Mouse (Mus musculus): ENCODE results near the gene Mgarp. TPM values are rescaled to one million over a fixed set of nuclear protein-coding genes. Genes with fewer than 3 reads are reported as not detected.
"Not testable (repeated sequence)": the region's sequence is repeated elsewhere in the genome, so short reads cannot be mapped to it uniquely, and the experiment has no call there.

Gene Mgarp
- polyA plus RNA-seq, 1 experiment from 2014 or later, result 4.5 TPM

GRCm38 (mm10) chr3:51413276-51413675, 16.7 kb upstream of the Mgarp start:
- no peak overlapping the region for H3K4me2 ChIP-seq (replicated peaks)
- no peaks in the 10 kb centered on the region for H3K9me3 ChIP-seq
- H3K27ac ChIP-seq, result no peak overlapping the region
- 84% methylated on average over 1 of the region's 1 CpGs for WGBS
- peaks cover 24% of the 10 kb centered on the region for H3K4me1 ChIP-seq
- H3K36me3 ChIP-seq, result no peaks in the 10 kb centered on the region
- H3K9ac ChIP-seq, result no peak overlapping the region
- H3K4me3 ChIP-seq, result no peak overlapping the region
- no peak for ATAC-seq (ENCODE audit: low FRiP score, low read depth)
- H3K27me3 ChIP-seq, result no peaks in the 10 kb centered on the region

- no peak for ATAC-seq (ENCODE audit: low FRiP score, low read depth)
These were observed 15.9 kb upstream of the Mgarp start for GRCm38 (mm10) chr3:51412457-51412856.

GRCm38 (mm10) chr3:51408561-51409183, 12.1 kb upstream of the Mgarp start, which contains the start of gene Ndufc1:
TSS of gene Ndufc1 (minus strand) at chr3:51408988.
- Histone ChIP-seq H3K4me1 (peaks cover 10% of the 10 kb centered on the region), H3K27me3 (no peaks in the 10 kb centered on the region), H3K36me3 (peaks cover 29% of the 10 kb centered on the region), H3K27ac (peak within 1 kb of the TSS; percentile 95), H3K9me3 (no peaks in the 10 kb centered on the region), H3K4me2 (replicated peaks) (peak within 1 kb of the TSS; percentile 78), H3K4me3 (peak within 1 kb of the TSS; percentile 83), H3K9ac (peak within 1 kb of the TSS; percentile 90)
- peak; percentile 91 for ATAC-seq (ENCODE audit: low FRiP score, low read depth)
- WGBS, result under 1% methylated on average over 40 of the region's 40 CpGs

More at GRCm38 (mm10) chr3:51412457-51412856, 15.9 kb upstream of the Mgarp start:
- Histone ChIP-seq H3K27me3 (no peaks in the 10 kb centered on the region), H3K27ac (no peak overlapping the region), H3K9me3 (no peaks in the 10 kb centered on the region), H3K4me3 (no peak overlapping the region), H3K36me3 (no peaks in the 10 kb centered on the region), H3K4me1 (peaks cover 24% of the 10 kb centered on the region), H3K4me2 (replicated peaks) (no peak overlapping the region), H3K9ac (no peak overlapping the region)
- 92% methylated on average over 7 of the region's 7 CpGs for WGBS

GRCm38 (mm10) chr3:51407870-51408560, 11.5 kb upstream of the Mgarp start:
- Histone ChIP-seq H3K4me2 (replicated peaks) (peak overlapping the region; percentile 78), H3K4me3 (peak overlapping the region; percentile 83), H3K9ac (peak overlapping the region; percentile 90), H3K4me1 (peaks cover 10% of the 10 kb centered on the region), H3K36me3 (peaks cover 35% of the 10 kb centered on the region), H3K27me3 (no peaks in the 10 kb centered on the region), H3K9me3 (no peaks in the 10 kb centered on the region), H3K27ac (peak overlapping the region; percentile 95)
- no peak for ATAC-seq (ENCODE audit: low FRiP score, low read depth)
- 18% methylated on average over 20 of the region's 20 CpGs for WGBS

GRCm38 (mm10) chr3:51402628-51403027, 6.1 kb upstream of the Mgarp start:
- H3K9me3 ChIP-seq, result no peaks in the 10 kb centered on the region

GRCm38 (mm10) chr3:51402054-51402453, 5.5 kb upstream of the Mgarp start:
- not testable (repeated sequence) for H3K27ac ChIP-seq; H3K4me1 ChIP-seq; H3K4me2 ChIP-seq (replicated peaks); H3K4me3 ChIP-seq; ATAC-seq (ENCODE audit: low FRiP score, low read depth); H3K9ac ChIP-seq; H3K9me3 ChIP-seq
- 73% methylated on average over 4 of the region's 4 CpGs for WGBS
- Histone ChIP-seq H3K36me3 (peaks cover 40% of the 10 kb centered on the region), H3K27me3 (peaks cover 18% of the 10 kb centered on the region)

More at GRCm38 (mm10) chr3:51402628-51403027, 6.1 kb upstream of the Mgarp start:
- Histone ChIP-seq H3K9ac (no peak overlapping the region), H3K27ac (no peak overlapping the region), H3K27me3 (peaks cover 13% of the 10 kb centered on the region), H3K4me1 (peaks cover 2% of the 10 kb centered on the region), H3K4me3 (no peak overlapping the region), H3K4me2 (replicated peaks) (no peak overlapping the region), H3K36me3 (peaks cover 40% of the 10 kb centered on the region)
- no peak for ATAC-seq (ENCODE audit: low FRiP score, low read depth)
- 96% methylated on average over 12 of the region's 12 CpGs for WGBS

- no peak overlapping the region for H3K4me2 ChIP-seq (replicated peaks)
- H3K36me3 ChIP-seq, result peaks cover 28% of the 10 kb centered on the region
- H3K9me3 ChIP-seq, result no peaks in the 10 kb centered on the region
- H3K9ac ChIP-seq, result no peak overlapping the region
- H3K27ac ChIP-seq, result no peak overlapping the region
- peaks cover 3% of the 10 kb centered on the region; the same call in 1 of the 2 replicates for H3K4me1 ChIP-seq
- no peak for ATAC-seq (ENCODE audit: low FRiP score, low read depth)
- no peak overlapping the region for H3K4me3 ChIP-seq
- peaks cover 32% of the 10 kb centered on the region for H3K27me3 ChIP-seq
- 83% methylated on average over 10 of the region's 10 CpGs for WGBS
These were observed 4.1 kb upstream of the Mgarp start for GRCm38 (mm10) chr3:51400682-51401081.

GRCm38 (mm10) chr3:51399531-51399930, 3.0 kb upstream of the Mgarp start:
- H3K4me2 ChIP-seq (replicated peaks), result no peak overlapping the region
- H3K27me3 ChIP-seq, result peaks cover 37% of the 10 kb centered on the region
- H3K4me3 ChIP-seq, result no peak overlapping the region
- 62% methylated on average over 4 of the region's 4 CpGs for WGBS
- H3K27ac ChIP-seq, result no peak overlapping the region
- H3K9me3 ChIP-seq, result no peaks in the 10 kb centered on the region
- H3K36me3 ChIP-seq, result peaks cover 20% of the 10 kb centered on the region
- ATAC-seq (ENCODE audit: low FRiP score, low read depth), result no peak
- H3K9ac ChIP-seq, result no peak overlapping the region
- peaks cover 3% of the 10 kb centered on the region; the same call in 1 of the 2 replicates for H3K4me1 ChIP-seq

- no peak overlapping the region for H3K4me2 ChIP-seq (replicated peaks)
- WGBS, result 16% methylated on average over 3 of the region's 3 CpGs
- H3K4me3 ChIP-seq, result no peak overlapping the region
- H3K4me1 ChIP-seq, result peaks cover 3% of the 10 kb centered on the region; the same call in 1 of the 2 replicates
- H3K27ac ChIP-seq, result no peak overlapping the region
- H3K9ac ChIP-seq, result no peak overlapping the region
- H3K9me3 ChIP-seq, result no peaks in the 10 kb centered on the region
- peaks cover 12% of the 10 kb centered on the region for H3K36me3 ChIP-seq
- peaks cover 37% of the 10 kb centered on the region for H3K27me3 ChIP-seq
- no peak for ATAC-seq (ENCODE audit: low FRiP score, low read depth)
These were observed 2.1 kb upstream of the Mgarp start for GRCm38 (mm10) chr3:51398667-51399066.

- peaks cover 3% of the 10 kb centered on the region; the same call in 1 of the 2 replicates for H3K4me1 ChIP-seq
- H3K27ac ChIP-seq, result no peak overlapping the region
- 57% methylated on average over 15 of the region's 15 CpGs for WGBS
- peaks cover 3% of the 10 kb centered on the region; the same call in 1 of the 2 replicates for H3K36me3 ChIP-seq
- H3K4me3 ChIP-seq, result no peak overlapping the region
- no peak overlapping the region for H3K4me2 ChIP-seq (replicated peaks)
- no peak for ATAC-seq (ENCODE audit: low FRiP score, low read depth)
- H3K9ac ChIP-seq, result no peak overlapping the region
- peaks cover 37% of the 10 kb centered on the region for H3K27me3 ChIP-seq
- H3K9me3 ChIP-seq, result no peaks in the 10 kb centered on the region
These were observed 1.3 kb upstream of the Mgarp start for GRCm38 (mm10) chr3:51397700-51398299.

GRCm38 (mm10) chr3:51395461-51396145, 935 bp downstream of the Mgarp start:
- peaks cover 37% of the 10 kb centered on the region for H3K27me3 ChIP-seq
- no peak overlapping the region for H3K9ac ChIP-seq
- H3K36me3 ChIP-seq, result no peaks in the 10 kb centered on the region
- no peak for ATAC-seq (ENCODE audit: low FRiP score, low read depth)
- H3K27ac ChIP-seq, result no peak overlapping the region
- H3K4me3 ChIP-seq, result peak overlapping the region; percentile 54; the same call in 1 of the 2 replicates
- 23% methylated on average over 19 of the region's 19 CpGs for WGBS
- no peaks in the 10 kb centered on the region for H3K9me3 ChIP-seq
- H3K4me2 ChIP-seq (replicated peaks), result peak overlapping the region; percentile 77
- H3K4me1 ChIP-seq, result peaks cover 3% of the 10 kb centered on the region; the same call in 1 of the 2 replicates

All from limb, embryonic 13.5 days (tissue).